Mouse (Mus musculus) C2C12 (cell line): ENCODE measurements around the gene Tcf3. TPM values are rescaled to one million over a fixed set of nuclear protein-coding genes. Genes with fewer than 3 reads are reported as not detected.

Experiments used
- H3K27me3 ChIP-seq: one replicate; pipeline ENCODE4 v1.6.1; 2011; ENCODE audit not compliant: control insufficient read depth, insufficient read depth, insufficient read length
- H3K36me3 ChIP-seq: one replicate; pipeline ENCODE4 v1.6.1; 2011; ENCODE audit not compliant: control insufficient read depth, insufficient read depth
- H3K4me3 ChIP-seq: one replicate; pipeline ENCODE4 v1.5.1; 2011; ENCODE audit warnings: mild to moderate bottlenecking, control low read depth; ENCODE audit not compliant: poor library complexity, insufficient read depth, severe bottlenecking
- H3K79me2 ChIP-seq: one replicate; pipeline ENCODE4 v1.6.1; 2011; ENCODE audit not compliant: control insufficient read depth, insufficient read depth
- H3K79me3 ChIP-seq: one replicate; pipeline ENCODE4 v1.6.1; 2011; ENCODE audit warnings: low read depth, control low read depth
- H3ac ChIP-seq: one replicate; pipeline ENCODE3; 2011; ENCODE audit warnings: low read depth; ENCODE audit not compliant: control insufficient read depth, insufficient read length
- CEBPB ChIP-seq: IDR thresholded peaks from one replicate; pipeline ENCODE4 v1.6.1; 2011; ENCODE audit warnings: low read depth, mild to moderate bottlenecking, control low read depth, moderate library complexity
- CTCF ChIP-seq: IDR thresholded peaks from one replicate; pipeline ENCODE4 v1.5.1; 2011; ENCODE audit not compliant: control insufficient read depth, insufficient read depth, insufficient read length
- FOSL1 ChIP-seq: IDR thresholded peaks from one replicate; pipeline ENCODE4 v1.8.0; 2011; ENCODE audit warnings: mild to moderate bottlenecking, low read length; ENCODE audit not compliant: poor library complexity, insufficient read depth, severe bottlenecking
- MAX ChIP-seq: IDR thresholded peaks from one replicate; pipeline ENCODE4 v1.6.1; 2011; ENCODE audit warnings: mild to moderate bottlenecking, control low read depth
- MYOD1 ChIP-seq: IDR thresholded peaks from one replicate; pipeline ENCODE4 v1.6.1; 2011; ENCODE audit warnings: low read depth; ENCODE audit not compliant: control insufficient read depth, insufficient read length
- MYOG ChIP-seq: IDR thresholded peaks from one replicate; pipeline ENCODE4 v1.6.1; 2011; ENCODE audit not compliant: control insufficient read depth, insufficient read length; ENCODE audit errors: extremely low read depth
- USF1 ChIP-seq: IDR thresholded peaks from one replicate; pipeline ENCODE4 v1.6.1; 2011; ENCODE audit warnings: low read depth, mild to moderate bottlenecking, control low read depth, moderate library complexity
- long read RNA-seq, 2 experiments: library from polyadenylated mRNA; unstranded; transcript quantifications; one replicate each; pipeline ENCODE4 v2.0.0; 2019 to 2020
- polyA plus RNA-seq: library from polyadenylated mRNA; unstranded; fragments of >200 nt; fragmentation: generic; extraction: Trizol; gene quantifications from one replicate; pipeline ENCODE4 v1.2.1, GENCODE M21; 2012; ENCODE audit warnings: missing spikeins

The Tcf3 gene
- 111 TPM for polyA plus RNA-seq
- long read RNA-seq, experiment 1, transcript Tcf3-209 (19 exons, 2,950 nt), result minor isoform, 14 of 82 reads
- long read RNA-seq, experiment 1, transcript Tcf3-207 (19 exons, 2,920 nt), result minor isoform, 6 of 82 reads
- long read RNA-seq, experiment 1, transcript Tcf3-202 (19 exons, 2,829 nt), result major isoform, 19 of 82 reads
- long read RNA-seq, experiment 1, partial matches to known transcripts, result 15 of 82 reads
- long read RNA-seq, experiment 1, other reads (novel, unspliced or antisense), result 18 of 82 reads
- long read RNA-seq, experiment 2, transcript Tcf3-209 (19 exons, 2,950 nt), result minor isoform, 155 of 1,010 reads
- long read RNA-seq, experiment 2, transcript Tcf3-208 (19 exons, 2,946 nt), result minor isoform, 120 of 1,010 reads
- long read RNA-seq, experiment 2, transcript Tcf3-202 (19 exons, 2,829 nt), result major isoform, 224 of 1,010 reads
- long read RNA-seq, experiment 2, transcript Tcf3-207 (19 exons, 2,920 nt), result minor isoform, 69 of 1,010 reads
- long read RNA-seq, experiment 2, partial matches to known transcripts, result 64 of 1,010 reads
- long read RNA-seq, experiment 2, other reads (novel, unspliced or antisense), result 260 of 1,010 reads

GRCm38 (mm10) chr10:80433513-80434232, at the start of gene Tcf3:
Tcf3 (minus strand) TSS chr10:80433647.
- Histone ChIP-seq H3K36me3 (peaks cover 20% of the 10 kb centered on the region), H3ac (peak within 1 kb of the TSS; percentile 84), H3K4me3 (peak within 1 kb of the TSS; percentile 97), H3K27me3 (no peaks in the 10 kb centered on the region), H3K79me2 (peaks cover 47% of the 10 kb centered on the region), H3K79me3 (peaks cover 36% of the 10 kb centered on the region)
- TF ChIP-seq MAX (peak; percentile 39), CTCF (no peak), USF1 (no peak), CEBPB (peak; percentile 46), MYOG (no peak)

GRCm38 (mm10) chr10:80481002-80481401, 47.6 kb upstream of the Tcf3 start:
- no peak overlapping the region for H3K4me3 ChIP-seq
- H3K79me2 ChIP-seq, result no peaks in the 10 kb centered on the region
- no peaks in the 10 kb centered on the region for H3K79me3 ChIP-seq
- H3K36me3 ChIP-seq, result no peaks in the 10 kb centered on the region
- TF ChIP-seq MYOG (no peak), CEBPB (no peak), MAX (no peak), USF1 (no peak), MYOD1 (no peak), FOSL1 (no peak), CTCF (no peak)
- peaks cover 34% of the 10 kb centered on the region for H3K27me3 ChIP-seq
- H3ac ChIP-seq, result no peak overlapping the region

GRCm38 (mm10) chr10:80478531-80478930, 45.1 kb upstream of the Tcf3 start:
- Histone ChIP-seq H3K4me3 (no peak overlapping the region), H3ac (no peak overlapping the region), H3K27me3 (peaks cover 13% of the 10 kb centered on the region), H3K79me3 (no peaks in the 10 kb centered on the region), H3K36me3 (no peaks in the 10 kb centered on the region), H3K79me2 (no peaks in the 10 kb centered on the region)
- TF ChIP-seq MYOD1 (peak; percentile 84), CEBPB (no peak)

- Histone ChIP-seq H3K36me3 (no peaks in the 10 kb centered on the region), H3K79me2 (no peaks in the 10 kb centered on the region), H3ac (peak overlapping the region; percentile 63), H3K4me3 (peak overlapping the region; percentile 40), H3K79me3 (no peaks in the 10 kb centered on the region), H3K27me3 (peaks cover 4% of the 10 kb centered on the region)
- TF ChIP-seq MYOD1 (no peak), MAX (no peak), FOSL1 (no peak), MYOG (no peak), CEBPB (no peak), CTCF (no peak), USF1 (no peak)
These were observed 42.0 kb upstream of the Tcf3 start for GRCm38 (mm10) chr10:80475290-80475959.

- Histone ChIP-seq H3K27me3 (no peaks in the 10 kb centered on the region), H3K4me3 (no peak overlapping the region), H3K36me3 (no peaks in the 10 kb centered on the region), H3K79me2 (no peaks in the 10 kb centered on the region), H3K79me3 (no peaks in the 10 kb centered on the region), H3ac (no peak overlapping the region)
- TF ChIP-seq CEBPB (no peak), MYOG (no peak)
These were observed 31.6 kb upstream of the Tcf3 start for GRCm38 (mm10) chr10:80465066-80465465.
